Mouse (Mus musculus): ENCODE results near the gene Marveld2. TPM values are rescaled to one million over a fixed set of nuclear protein-coding genes. Genes with fewer than 3 reads are reported as not detected.
A peak's percentile ranks its signal among the peaks of the same experiment; 100 is the strongest.

The Marveld2 gene
- polyA plus RNA-seq (2015; fragmentation: Nextera tagmentation; extraction: Ambion mirVana), result 2.7 and 3.3 TPM in 2 replicates

DNA sequence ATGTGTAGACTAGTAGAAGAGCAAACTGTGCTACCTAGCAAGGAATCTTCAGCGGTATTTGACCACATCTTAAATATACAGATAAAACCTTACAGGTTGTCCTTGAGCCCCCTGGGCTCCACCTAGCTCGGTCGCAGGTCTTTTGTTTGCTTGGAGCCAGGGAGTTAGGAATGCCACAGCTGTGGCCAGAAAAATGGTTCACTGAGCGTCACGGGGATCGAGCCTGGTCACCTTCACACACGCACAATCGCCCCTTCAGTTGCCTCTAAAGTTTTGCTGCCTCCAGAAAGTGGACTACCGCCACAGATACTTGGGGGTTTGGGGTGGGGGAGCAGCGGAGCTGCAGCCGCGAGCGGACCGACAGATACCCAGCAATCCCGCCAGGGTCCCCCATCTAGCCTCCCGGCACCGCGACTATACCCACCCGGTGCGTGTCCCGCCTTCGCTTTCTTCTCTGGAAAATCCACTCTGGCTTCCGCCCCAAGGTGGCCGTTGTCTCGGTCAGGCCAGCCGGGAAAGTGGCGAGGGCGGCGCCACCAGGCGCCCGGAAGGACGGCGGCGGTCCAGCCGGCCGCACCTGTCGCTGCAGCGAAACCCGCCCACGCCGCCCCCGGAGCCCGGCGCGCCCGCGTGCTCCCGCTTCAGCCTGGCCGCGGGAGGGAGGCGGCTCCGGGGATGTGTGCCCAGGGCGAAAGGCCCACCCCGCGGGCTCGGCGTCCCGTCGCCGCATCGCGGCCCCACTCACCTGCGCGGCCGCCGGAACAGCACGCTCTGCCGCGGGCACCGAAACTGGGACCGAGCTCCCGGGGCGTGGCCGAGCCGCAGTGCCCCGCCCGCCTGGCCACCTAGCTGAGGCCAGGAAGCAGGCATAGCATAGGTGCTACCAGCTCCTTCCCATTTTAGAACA is at the start of gene Marveld2:
TSS of gene Marveld2 (minus strand) at position 791 of the 907 bp plus-strand sequence.
- Histone ChIP-seq H3K4me2 (ENCODE audit: low read length) (peak within 1 kb of the TSS; percentile 66), H3K9ac (ENCODE audit: low read depth, low read length) (peak within 1 kb of the TSS; percentile 72), H3K27me3 (ENCODE audit: control insufficient read depth, insufficient read depth, low read depth, low read length) (peaks cover 8% of the 10 kb centered on the region), H3K4me1 (ENCODE audit: control insufficient read depth, insufficient read depth, low read length) (no peaks in the 10 kb centered on the region), H3K36me3 (ENCODE audit: control insufficient read depth, insufficient read depth, low read length) (peaks cover 18% of the 10 kb centered on the region), H3K9me3 (replicated peaks; ENCODE audit: control insufficient read depth, low read length, poor library complexity, severe bottlenecking) (no peaks in the 10 kb centered on the region), H3K27ac (ENCODE audit: low read length) (no peak within 1 kb of the TSS), H3K4me3 (ENCODE audit: low read depth, low read length) (peak within 1 kb of the TSS; percentile 49)
- ATAC-seq, result peak; percentile 72
- 2% methylated on average over 76 of the region's 77 CpGs for WGBS

DNA sequence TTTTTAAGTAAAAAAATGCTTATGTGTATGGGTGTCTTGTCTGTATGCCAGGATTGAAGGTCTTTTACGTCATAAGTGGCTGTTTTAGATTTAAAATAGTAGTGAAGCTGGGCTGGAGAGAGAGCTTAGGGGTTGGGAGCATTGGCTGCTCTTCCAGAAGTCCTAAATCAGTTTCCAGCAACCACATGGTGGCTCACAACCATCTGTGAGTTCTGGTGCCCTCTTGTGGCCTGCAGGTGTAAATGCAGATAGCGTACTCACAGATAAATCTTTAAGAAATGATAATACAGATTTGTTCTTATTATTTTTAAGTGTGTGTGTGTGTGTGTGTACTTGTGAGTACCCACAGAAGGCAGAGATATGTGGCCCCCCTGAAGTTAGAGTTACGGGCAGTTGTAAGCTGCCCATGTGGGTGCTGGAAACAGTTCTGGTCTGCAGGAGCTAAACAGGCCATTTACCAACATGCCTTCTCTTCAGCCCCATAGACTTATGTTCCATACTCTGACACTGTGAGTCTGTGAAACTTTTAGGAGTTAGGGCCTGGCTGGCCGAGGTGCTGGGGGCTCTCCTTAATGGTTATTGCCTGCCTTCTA is 43.2 kb upstream of the Marveld2 start:
- H3K9me3 ChIP-seq (replicated peaks; ENCODE audit: control insufficient read depth, low read length, poor library complexity, severe bottlenecking), result no peaks in the 10 kb centered on the region
- no peak overlapping the region for H3K27ac ChIP-seq (ENCODE audit: low read length)
- ATAC-seq, result 0 out of 2 replicates have a peak, but pooled peaks have one; percentile 54
- no peak overlapping the region for H3K4me3 ChIP-seq (ENCODE audit: low read depth, low read length)
- H3K9ac ChIP-seq (ENCODE audit: low read depth, low read length), result no peak overlapping the region
- 54% methylated on average over 4 of the region's 4 CpGs for WGBS
- H3K4me1 ChIP-seq (ENCODE audit: control insufficient read depth, insufficient read depth, low read length), result no peaks in the 10 kb centered on the region
- H3K36me3 ChIP-seq (ENCODE audit: control insufficient read depth, insufficient read depth, low read length), result 0 out of 2 replicates have a peak, but pooled peaks cover 3% of the 10 kb centered on the region
- no peak overlapping the region for H3K4me2 ChIP-seq (ENCODE audit: low read length)
- no peaks in the 10 kb centered on the region for H3K27me3 ChIP-seq (ENCODE audit: control insufficient read depth, insufficient read depth, low read depth, low read length)

DNA sequence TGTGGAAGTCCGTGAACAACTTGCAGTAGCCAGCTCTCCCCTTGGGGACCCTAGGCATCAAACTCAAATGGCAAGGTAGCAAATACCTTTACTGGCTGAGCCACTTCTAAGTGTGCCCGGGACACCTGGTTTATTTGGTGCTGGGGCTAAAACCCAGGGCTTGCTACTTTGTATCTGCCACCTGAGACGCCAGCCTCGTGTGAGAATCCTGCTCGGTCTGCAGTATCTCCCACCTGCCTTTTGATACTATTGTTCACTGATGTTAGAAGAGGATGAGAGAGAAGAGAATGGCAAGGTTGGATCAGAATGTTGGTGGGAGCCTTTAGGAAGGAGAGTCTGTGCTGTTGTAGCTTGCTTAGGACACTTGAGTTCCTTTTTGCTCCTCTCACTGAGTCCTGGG is 41.3 kb upstream of the Marveld2 start:
- no peak overlapping the region for H3K27ac ChIP-seq (ENCODE audit: low read length)
- 96% methylated on average over 5 of the region's 5 CpGs for WGBS
- no peak for ATAC-seq
- no peak overlapping the region for H3K4me3 ChIP-seq (ENCODE audit: low read depth, low read length)
- H3K9me3 ChIP-seq (replicated peaks; ENCODE audit: control insufficient read depth, low read length, poor library complexity, severe bottlenecking), result no peaks in the 10 kb centered on the region
- 0 out of 2 replicates have a peak, but pooled peaks cover 3% of the 10 kb centered on the region for H3K36me3 ChIP-seq (ENCODE audit: control insufficient read depth, insufficient read depth, low read length)
- H3K4me2 ChIP-seq (ENCODE audit: low read length), result no peak overlapping the region
- no peaks in the 10 kb centered on the region for H3K27me3 ChIP-seq (ENCODE audit: control insufficient read depth, insufficient read depth, low read depth, low read length)
- no peaks in the 10 kb centered on the region for H3K4me1 ChIP-seq (ENCODE audit: control insufficient read depth, insufficient read depth, low read length)
- no peak overlapping the region for H3K9ac ChIP-seq (ENCODE audit: low read depth, low read length)

DNA sequence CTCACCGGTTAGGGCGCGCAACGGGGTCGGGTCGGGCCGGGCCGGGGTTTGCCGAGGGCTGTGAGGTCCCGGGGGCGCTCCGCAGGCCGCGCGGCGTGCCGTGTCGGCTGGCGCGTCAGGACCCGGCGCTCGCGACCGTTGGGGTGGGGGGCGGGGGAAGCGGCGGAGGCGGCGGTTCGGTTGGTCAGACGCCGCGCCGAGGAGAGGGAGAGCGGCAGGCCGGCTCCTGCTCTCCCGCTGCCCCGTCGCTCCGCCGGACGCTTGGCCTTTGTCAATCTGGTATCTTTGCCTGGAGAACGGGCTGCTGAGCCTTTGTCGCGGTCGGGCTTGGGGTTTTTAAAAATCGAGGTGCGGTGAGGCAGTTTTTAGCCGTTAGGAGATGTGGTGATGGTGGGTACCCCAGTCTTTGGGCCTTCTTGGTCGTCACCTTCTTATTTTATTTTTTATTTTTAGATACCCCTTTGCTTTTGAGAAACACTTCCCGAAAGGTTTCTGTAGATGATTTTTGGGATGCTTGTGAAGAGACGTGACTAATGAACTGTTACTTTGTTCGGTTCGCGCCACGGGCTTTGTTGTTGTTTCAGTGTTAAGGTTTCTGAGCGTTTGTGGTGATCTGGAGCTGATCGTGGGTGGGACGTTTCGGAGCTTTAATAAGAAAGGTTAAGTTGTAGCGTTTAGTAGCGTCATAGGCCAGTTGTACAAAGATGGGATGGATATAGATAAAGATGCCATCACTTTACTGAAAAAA is 34.8 kb upstream of the Marveld2 start, which contains the start of gene Taf9:
TSS of gene Taf9 (plus strand) at position 141 of the 748 bp plus-strand sequence.
- H3K9ac ChIP-seq (ENCODE audit: low read depth, low read length), result peak within 1 kb of the TSS; percentile 85
- H3K27me3 ChIP-seq (ENCODE audit: control insufficient read depth, insufficient read depth, low read depth, low read length), result no peaks in the 10 kb centered on the region
- H3K9me3 ChIP-seq (replicated peaks; ENCODE audit: control insufficient read depth, low read length, poor library complexity, severe bottlenecking), result no peaks in the 10 kb centered on the region
- peak within 1 kb of the TSS; percentile 96 for H3K4me3 ChIP-seq (ENCODE audit: low read depth, low read length)
- H3K36me3 ChIP-seq (ENCODE audit: control insufficient read depth, insufficient read depth, low read length), result 0 out of 2 replicates have a peak, but pooled peaks cover 6% of the 10 kb centered on the region
- H3K4me1 ChIP-seq (ENCODE audit: control insufficient read depth, insufficient read depth, low read length), result peaks cover 11% of the 10 kb centered on the region
- no peak for ATAC-seq
- WGBS, result under 1% methylated on average over 58 of the region's 63 CpGs
- peak within 1 kb of the TSS; percentile 85 for H3K4me2 ChIP-seq (ENCODE audit: low read length)
- H3K27ac ChIP-seq (ENCODE audit: low read length), result peak within 1 kb of the TSS; percentile 99

DNA sequence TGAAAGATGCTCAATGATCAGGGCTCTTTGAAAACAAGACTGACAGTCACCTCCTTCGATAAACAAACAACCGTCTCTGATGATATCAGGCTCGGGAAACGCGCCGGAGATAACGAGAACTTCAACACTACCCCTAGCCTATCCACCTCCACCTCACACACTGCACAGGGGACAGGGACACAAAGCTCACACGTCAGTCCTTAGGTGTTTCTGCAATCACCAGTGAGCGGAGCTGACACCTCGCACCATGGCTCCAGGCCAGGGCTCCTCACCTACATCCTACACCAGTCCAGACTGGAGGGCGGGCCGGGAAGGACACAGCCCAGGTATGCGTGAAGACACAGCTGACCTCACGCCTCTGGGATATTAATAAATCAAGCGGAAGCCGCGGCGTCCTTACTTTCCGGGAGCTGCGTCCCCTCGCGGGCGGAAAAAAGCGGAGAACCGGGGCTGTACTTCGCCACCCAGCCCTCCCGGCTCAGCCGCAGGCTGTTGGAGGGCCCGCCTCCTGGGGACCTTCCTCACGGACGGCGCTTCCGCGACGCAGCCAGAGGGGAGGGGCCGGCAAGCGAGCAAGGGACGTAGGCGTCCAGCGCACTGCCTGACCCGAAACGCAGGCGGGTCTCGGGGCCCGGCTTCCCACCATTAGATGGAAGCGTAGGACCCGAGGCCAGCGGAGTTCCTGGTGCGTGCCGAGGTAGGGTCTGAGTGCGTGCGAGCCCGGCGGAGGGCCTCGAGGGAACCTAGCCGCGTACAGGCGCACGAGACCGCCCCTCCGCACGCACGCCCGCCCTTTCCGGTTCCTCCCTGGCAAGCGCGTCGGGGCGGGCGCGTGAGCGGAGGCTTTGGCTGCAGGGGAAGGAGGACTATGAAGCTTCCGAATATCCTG is 34.0 kb upstream of the Marveld2 start, which contains the start of the genes Ak6 and Rad17:
TSS of gene Ak6 (plus strand) at position 430 of the 889 bp plus-strand sequence.
TSS of gene Rad17 (minus strand) at position 502 of the 889 bp plus-strand sequence.
- no peaks in the 10 kb centered on the region for H3K9me3 ChIP-seq (replicated peaks; ENCODE audit: control insufficient read depth, low read length, poor library complexity, severe bottlenecking)
- H3K27ac ChIP-seq (ENCODE audit: low read length), result peak within 1 kb of the TSS; percentile 99
- H3K27me3 ChIP-seq (ENCODE audit: control insufficient read depth, insufficient read depth, low read depth, low read length), result no peaks in the 10 kb centered on the region
- peaks cover 11% of the 10 kb centered on the region for H3K4me1 ChIP-seq (ENCODE audit: control insufficient read depth, insufficient read depth, low read length)
- H3K36me3 ChIP-seq (ENCODE audit: control insufficient read depth, insufficient read depth, low read length), result peaks cover 9% of the 10 kb centered on the region; the same call in 1 of the 2 replicates
- H3K4me3 ChIP-seq (ENCODE audit: low read depth, low read length), result peak within 1 kb of the TSS; percentile 96
- under 1% methylated on average over 68 of the region's 73 CpGs for WGBS
- H3K9ac ChIP-seq (ENCODE audit: low read depth, low read length), result peak within 1 kb of the TSS; percentile 85
- ATAC-seq, result peak; percentile 97
- H3K4me2 ChIP-seq (ENCODE audit: low read length), result peak within 1 kb of the TSS; percentile 85

DNA sequence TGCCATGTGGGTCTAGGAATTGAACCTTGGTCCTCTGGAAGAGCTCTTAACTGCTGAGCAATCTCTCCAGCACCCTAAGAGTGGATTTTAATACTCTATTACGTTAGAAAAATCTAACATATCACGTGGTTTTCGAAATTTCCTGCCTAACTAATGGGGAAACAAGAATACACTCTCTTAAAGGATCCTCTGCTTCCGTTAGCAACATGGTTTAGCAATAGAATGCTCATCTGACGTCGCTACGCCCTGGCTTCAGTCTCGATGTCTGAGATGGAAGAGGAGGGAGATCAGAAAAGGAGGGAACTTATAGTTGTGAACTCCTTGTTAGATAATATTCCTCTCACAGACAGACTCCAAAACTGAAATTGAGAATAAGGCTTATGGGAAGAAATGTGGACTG is 31.5 kb upstream of the Marveld2 start:
- H3K27ac ChIP-seq (ENCODE audit: low read length), result no peak overlapping the region
- WGBS, result 95% methylated on average over 8 of the region's 8 CpGs
- no peaks in the 10 kb centered on the region for H3K9me3 ChIP-seq (replicated peaks; ENCODE audit: control insufficient read depth, low read length, poor library complexity, severe bottlenecking)
- ATAC-seq, result no peak
- no peaks in the 10 kb centered on the region for H3K27me3 ChIP-seq (ENCODE audit: control insufficient read depth, insufficient read depth, low read depth, low read length)
- no peak overlapping the region for H3K4me3 ChIP-seq (ENCODE audit: low read depth, low read length)
- peaks cover 11% of the 10 kb centered on the region for H3K4me1 ChIP-seq (ENCODE audit: control insufficient read depth, insufficient read depth, low read length)
- no peak overlapping the region for H3K9ac ChIP-seq (ENCODE audit: low read depth, low read length)
- H3K4me2 ChIP-seq (ENCODE audit: low read length), result no peak overlapping the region
- peaks cover 22% of the 10 kb centered on the region for H3K36me3 ChIP-seq (ENCODE audit: control insufficient read depth, insufficient read depth, low read length)

DNA sequence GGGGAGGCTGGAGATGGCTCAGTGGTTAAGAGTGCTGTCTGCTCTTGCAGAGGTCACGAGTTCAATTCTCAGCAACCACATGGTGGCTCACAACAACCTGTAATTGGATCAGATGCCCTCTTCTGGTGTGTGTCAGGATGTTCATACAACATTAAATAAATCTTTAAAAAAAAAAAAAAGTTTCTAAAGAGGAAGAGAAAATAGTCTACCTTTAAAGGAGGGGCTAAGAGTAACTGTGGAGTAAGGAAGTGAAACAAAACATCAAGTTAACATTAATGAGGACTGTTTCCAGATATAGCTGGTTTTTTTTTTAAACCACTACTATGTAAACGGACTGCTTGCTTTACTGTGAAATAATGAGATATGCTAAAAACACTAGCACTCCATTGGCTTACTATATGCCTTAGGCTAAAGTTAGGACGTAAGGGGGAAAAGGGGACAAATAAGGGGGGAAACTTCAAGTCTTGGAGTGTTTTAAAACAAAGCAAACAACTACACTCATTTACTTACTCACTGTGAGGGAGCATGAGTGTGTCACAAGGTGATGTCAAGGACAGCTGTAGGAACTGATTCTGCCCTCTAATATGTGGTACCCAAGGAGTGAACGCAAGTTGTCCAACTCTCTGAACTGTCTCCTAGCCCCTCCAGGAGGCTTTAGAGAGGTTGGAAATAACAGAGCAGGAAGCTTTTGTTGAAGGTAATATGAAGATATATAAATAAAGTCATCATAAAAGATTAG is 25.9 kb upstream of the Marveld2 start:
- H3K9ac ChIP-seq (ENCODE audit: low read depth, low read length), result no peak overlapping the region
- 95% methylated on average over 4 of the region's 4 CpGs for WGBS
- no peaks in the 10 kb centered on the region for H3K27me3 ChIP-seq (ENCODE audit: control insufficient read depth, insufficient read depth, low read depth, low read length)
- H3K27ac ChIP-seq (ENCODE audit: low read length), result no peak overlapping the region
- no peak overlapping the region for H3K4me2 ChIP-seq (ENCODE audit: low read length)
- ATAC-seq, result no peak
- H3K4me1 ChIP-seq (ENCODE audit: control insufficient read depth, insufficient read depth, low read length), result no peaks in the 10 kb centered on the region
- H3K36me3 ChIP-seq (ENCODE audit: control insufficient read depth, insufficient read depth, low read length), result peaks cover 31% of the 10 kb centered on the region
- H3K9me3 ChIP-seq (replicated peaks; ENCODE audit: control insufficient read depth, low read length, poor library complexity, severe bottlenecking), result no peaks in the 10 kb centered on the region
- H3K4me3 ChIP-seq (ENCODE audit: low read depth, low read length), result no peak overlapping the region
